Mouse (Mus musculus): ENCODE measurements around the gene Cdc5l. TPM values are rescaled to one million over a fixed set of nuclear protein-coding genes. Genes with fewer than 3 reads are reported as not detected.
"Not testable (repeated sequence)": the region's sequence is repeated elsewhere in the genome, so short reads cannot be mapped to it uniquely, and the experiment has no call there.

The Cdc5l gene
- polyA plus RNA-seq, 1 experiment from 2014 or later, result 48.2 TPM

DNA sequence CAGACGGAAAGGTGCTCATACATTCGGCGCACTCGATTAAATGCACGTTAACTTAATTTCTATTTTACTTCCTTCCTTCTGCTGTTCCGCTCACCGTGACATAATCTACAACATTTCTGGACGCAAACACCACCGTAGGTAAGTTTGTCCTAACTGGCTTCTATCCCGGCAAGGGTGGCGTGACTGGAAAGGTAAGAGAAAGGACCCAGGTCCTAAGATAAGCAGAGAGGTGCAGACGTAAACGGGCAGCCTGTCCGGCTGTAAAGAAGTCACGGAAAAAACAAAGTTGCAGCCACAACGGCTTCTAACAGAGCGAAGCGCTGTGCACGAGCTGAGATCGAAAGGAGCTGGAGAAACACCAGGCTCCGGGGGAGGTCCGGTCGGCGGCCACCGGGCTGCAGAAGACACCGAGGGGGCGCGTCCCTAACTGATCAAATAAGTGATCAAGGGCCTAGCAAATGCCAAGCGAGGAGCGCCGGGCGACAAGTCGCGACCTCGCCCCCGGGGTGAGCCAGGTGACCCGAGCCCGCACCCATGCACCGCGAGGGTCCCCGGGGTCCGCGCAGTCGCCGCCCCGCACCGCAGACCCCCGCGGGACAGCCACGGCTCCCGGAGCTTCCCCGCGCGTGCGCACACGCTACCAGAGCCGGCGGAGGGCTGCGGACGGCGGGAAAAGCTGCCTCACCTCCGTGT lies 685 bp downstream of the Cdc5l start:
- WGBS, result 2% methylated on average over 60 of the region's 62 CpGs
- peaks cover 20% of the 10 kb centered on the region for H3K36me3 ChIP-seq
- peak overlapping the region; percentile 91 for H3K4me2 ChIP-seq
- H3K4me3 ChIP-seq, result peak overlapping the region; percentile 81
- peak; percentile 61 for ATAC-seq (ENCODE audit: extremely low read depth, insufficient number of reproducible peaks, low FRiP score, low TSS enrichment)
- peaks cover 25% of the 10 kb centered on the region for H3K4me1 ChIP-seq
- no peaks in the 10 kb centered on the region for H3K9me3 ChIP-seq
- peak overlapping the region; percentile 95 for H3K9ac ChIP-seq
- H3K27ac ChIP-seq (replicated peaks), result peak overlapping the region; percentile 96
- no peaks in the 10 kb centered on the region for H3K27me3 ChIP-seq (replicated peaks)

GRCm38 (mm10) chr17:45432007-45432406 lies 1.5 kb downstream of the Cdc5l start:
- Histone ChIP-seq H3K4me2 (peak overlapping the region; percentile 91), H3K27me3 (replicated peaks) (no peaks in the 10 kb centered on the region), H3K4me3 (peak overlapping the region; percentile 81), H3K36me3 (peaks cover 21% of the 10 kb centered on the region), H3K9ac (peak overlapping the region; percentile 95), H3K27ac (replicated peaks) (no peak overlapping the region), H3K4me1 (peaks cover 25% of the 10 kb centered on the region), H3K9me3 (no peaks in the 10 kb centered on the region)
- no peak for ATAC-seq (ENCODE audit: extremely low read depth, insufficient number of reproducible peaks, low FRiP score, low TSS enrichment)
- 74% methylated on average over 3 of the region's 3 CpGs for WGBS

GRCm38 (mm10) chr17:45417387-45417786 lies 16.1 kb downstream of the Cdc5l start:
- Histone ChIP-seq H3K36me3 (peaks cover 83% of the 10 kb centered on the region), H3K4me3 (no peak overlapping the region), H3K4me2 (no peak overlapping the region), H3K9me3 (no peaks in the 10 kb centered on the region), H3K27me3 (replicated peaks) (no peaks in the 10 kb centered on the region), H3K27ac (replicated peaks) (no peak overlapping the region), H3K4me1 (no peaks in the 10 kb centered on the region), H3K9ac (no peak overlapping the region)
- WGBS, result 69% methylated on average over 2 of the region's 2 CpGs
- ATAC-seq (ENCODE audit: extremely low read depth, insufficient number of reproducible peaks, low FRiP score, low TSS enrichment), result no peak

GRCm38 (mm10) chr17:45411617-45412016 lies 21.9 kb downstream of the Cdc5l start:
- H3K4me3 ChIP-seq; H3K9ac ChIP-seq; H3K9me3 ChIP-seq; H3K27ac ChIP-seq (replicated peaks); H3K4me2 ChIP-seq; H3K4me1 ChIP-seq; ATAC-seq (ENCODE audit: extremely low read depth, insufficient number of reproducible peaks, low FRiP score, low TSS enrichment); H3K27me3 ChIP-seq (replicated peaks): not testable (repeated sequence)
- peaks cover 93% of the 10 kb centered on the region for H3K36me3 ChIP-seq
- WGBS, result 94% methylated on average over 2 of the region's 2 CpGs

DNA sequence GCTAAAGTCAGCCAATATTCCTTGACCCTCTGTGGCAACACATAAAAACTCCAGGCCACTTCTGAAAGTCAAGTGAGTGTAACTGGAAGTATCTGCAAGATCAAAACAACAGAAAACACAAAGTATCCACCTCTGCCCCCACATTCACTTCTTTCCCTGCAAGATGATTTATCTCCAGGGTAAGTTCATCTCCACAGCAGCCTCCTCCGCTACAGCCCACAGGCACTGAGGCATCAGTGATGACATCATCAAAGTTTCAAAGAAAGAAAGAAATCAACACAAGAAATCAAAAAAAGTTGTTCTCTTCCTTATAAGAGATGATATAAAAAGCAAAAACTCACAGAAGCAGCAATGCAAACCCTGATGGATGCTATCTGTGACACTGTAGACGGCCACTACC lies 24.8 kb downstream of the Cdc5l start:
- Histone ChIP-seq H3K4me2 (no peak overlapping the region), H3K27ac (replicated peaks) (no peak overlapping the region), H3K9me3 (no peaks in the 10 kb centered on the region), H3K27me3 (replicated peaks) (no peaks in the 10 kb centered on the region), H3K9ac (no peak overlapping the region), H3K4me3 (no peak overlapping the region), H3K36me3 (peaks cover 95% of the 10 kb centered on the region), H3K4me1 (no peaks in the 10 kb centered on the region)
- ATAC-seq (ENCODE audit: extremely low read depth, insufficient number of reproducible peaks, low FRiP score, low TSS enrichment), result no peak
- 92% methylated on average over 2 of the region's 2 CpGs for WGBS

- WGBS, result 95% methylated on average over 10 of the region's 10 CpGs
- H3K36me3 ChIP-seq, result peaks cover 83% of the 10 kb centered on the region
- H3K4me3 ChIP-seq, result no peak overlapping the region
- H3K9me3 ChIP-seq, result no peaks in the 10 kb centered on the region
- no peak for ATAC-seq (ENCODE audit: extremely low read depth, insufficient number of reproducible peaks, low FRiP score, low TSS enrichment)
- H3K27ac ChIP-seq (replicated peaks), result no peak overlapping the region
- H3K27me3 ChIP-seq (replicated peaks), result no peaks in the 10 kb centered on the region
- H3K4me2 ChIP-seq, result no peak overlapping the region
- H3K4me1 ChIP-seq, result peaks cover 10% of the 10 kb centered on the region
- H3K9ac ChIP-seq, result no peak overlapping the region
These were observed 27.3 kb downstream of the Cdc5l start for GRCm38 (mm10) chr17:45406281-45406680.

DNA sequence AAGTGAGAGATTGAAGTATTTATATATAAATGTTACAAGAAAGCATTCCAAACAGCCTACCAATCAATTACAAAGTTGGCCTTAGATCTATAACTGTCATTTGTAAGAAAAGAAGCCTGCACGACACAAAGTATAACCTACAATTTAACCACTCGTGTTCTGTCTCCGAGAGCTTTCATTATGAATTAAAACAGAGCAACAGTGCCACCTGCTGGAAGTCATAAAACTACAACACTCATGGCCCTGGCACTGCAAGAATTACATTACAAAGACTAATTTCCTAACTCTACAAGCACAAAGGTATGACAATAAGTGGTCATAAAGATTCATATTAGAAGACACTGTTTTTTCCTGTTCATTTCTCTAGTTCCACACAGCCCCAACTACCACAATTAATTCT lies 30.3 kb downstream of the Cdc5l start:
- Histone ChIP-seq H3K9ac (no peak overlapping the region), H3K4me1 (peaks cover 28% of the 10 kb centered on the region), H3K4me2 (no peak overlapping the region), H3K9me3 (no peaks in the 10 kb centered on the region), H3K36me3 (peaks cover 60% of the 10 kb centered on the region), H3K27ac (replicated peaks) (no peak overlapping the region), H3K4me3 (no peak overlapping the region), H3K27me3 (replicated peaks) (no peaks in the 10 kb centered on the region)
- no peak for ATAC-seq (ENCODE audit: extremely low read depth, insufficient number of reproducible peaks, low FRiP score, low TSS enrichment)
- WGBS, result 14% methylated on average over 3 of the region's 3 CpGs

- Histone ChIP-seq H3K9ac (no peak overlapping the region), H3K27ac (replicated peaks) (no peak overlapping the region), H3K36me3 (peaks cover 60% of the 10 kb centered on the region), H3K27me3 (replicated peaks) (no peaks in the 10 kb centered on the region), H3K4me1 (peaks cover 28% of the 10 kb centered on the region), H3K4me3 (no peak overlapping the region), H3K9me3 (no peaks in the 10 kb centered on the region), H3K4me2 (no peak overlapping the region)
- no peak for ATAC-seq (ENCODE audit: extremely low read depth, insufficient number of reproducible peaks, low FRiP score, low TSS enrichment)
- whole genome bisulfite sequencing, result 67% methylated on average over 3 of the region's 3 CpGs
These were observed 30.9 kb downstream of the Cdc5l start for GRCm38 (mm10) chr17:45402601-45403000.

- peaks cover 55% of the 10 kb centered on the region for H3K36me3 ChIP-seq
- no peak overlapping the region for H3K27ac ChIP-seq (replicated peaks)
- 86% methylated on average over 1 of the region's 1 CpGs for WGBS
- no peaks in the 10 kb centered on the region for H3K27me3 ChIP-seq (replicated peaks)
- H3K4me1 ChIP-seq, result peaks cover 28% of the 10 kb centered on the region
- no peak for ATAC-seq (ENCODE audit: extremely low read depth, insufficient number of reproducible peaks, low FRiP score, low TSS enrichment)
- H3K9me3 ChIP-seq, result no peaks in the 10 kb centered on the region
- no peak overlapping the region for H3K4me2 ChIP-seq
- H3K4me3 ChIP-seq, result no peak overlapping the region
- H3K9ac ChIP-seq, result no peak overlapping the region
These were observed 31.4 kb downstream of the Cdc5l start for GRCm38 (mm10) chr17:45402126-45402525.

- 77% methylated on average over 5 of the region's 5 CpGs for WGBS
- Histone ChIP-seq H3K27me3 (replicated peaks) (no peaks in the 10 kb centered on the region), H3K9me3 (no peaks in the 10 kb centered on the region), H3K4me2 (no peak overlapping the region), H3K4me3 (no peak overlapping the region), H3K9ac (no peak overlapping the region), H3K27ac (replicated peaks) (0 out of 2 replicates have a peak overlapping the region, but pooled peaks have one; percentile 0), H3K4me1 (peaks cover 28% of the 10 kb centered on the region), H3K36me3 (peaks cover 48% of the 10 kb centered on the region)
- ATAC-seq (ENCODE audit: extremely low read depth, insufficient number of reproducible peaks, low FRiP score, low TSS enrichment), result no peak
These were observed 32.2 kb downstream of the Cdc5l start for GRCm38 (mm10) chr17:45401126-45401905.

GRCm38 (mm10) chr17:45398021-45398420 lies 35.5 kb downstream of the Cdc5l start:
- no peaks in the 10 kb centered on the region for H3K27me3 ChIP-seq (replicated peaks)
- ATAC-seq (ENCODE audit: extremely low read depth, insufficient number of reproducible peaks, low FRiP score, low TSS enrichment), result no peak
- WGBS, result 93% methylated on average over 2 of the region's 2 CpGs
- peaks cover 27% of the 10 kb centered on the region for H3K4me1 ChIP-seq
- no peak overlapping the region for H3K9ac ChIP-seq
- no peaks in the 10 kb centered on the region for H3K9me3 ChIP-seq
- no peak overlapping the region for H3K27ac ChIP-seq (replicated peaks)
- H3K36me3 ChIP-seq, result peaks cover 40% of the 10 kb centered on the region
- no peak overlapping the region for H3K4me3 ChIP-seq
- no peak overlapping the region for H3K4me2 ChIP-seq

Data from heart, embryonic 13.5 days (tissue).